Mouse (Mus musculus) kidney, embryonic 16.5 days (tissue): ENCODE measurements around the gene Gm20826. TPM values are rescaled to one million over a fixed set of nuclear protein-coding genes. Genes with fewer than 3 reads are reported as not detected.
"Not testable (repeated sequence)": the region's sequence is repeated elsewhere in the genome, so short reads cannot be mapped to it uniquely, and the experiment has no call there.

Experiments used
- ATAC-seq: fragments of 200-750 bp; cut with Nextera tagmentation; 2 replicates; pipeline ENCODE4 v1.8.0; 2017; ENCODE audit warnings: moderate TSS enrichment; ENCODE audit not compliant: low FRiP score, low TSS enrichment
- H3K27ac ChIP-seq: fragments of 300-500 bp; sonication (generic); 2 replicates; pipeline ENCODE4 v1.5.1; 2014; ENCODE audit warnings: low read length
- H3K27me3 ChIP-seq: fragments of 300-500 bp; sonication (generic); 2 replicates; pipeline ENCODE4 v1.6.1; 2014; ENCODE audit warnings: low read length, control low read depth, mixed read lengths; ENCODE audit not compliant: insufficient read depth
- H3K36me3 ChIP-seq: fragments of 300-500 bp; sonication (generic); 2 replicates; pipeline ENCODE4 v1.6.1; 2014; ENCODE audit warnings: low read length, control low read depth, mixed read lengths; ENCODE audit not compliant: insufficient read depth
- H3K4me1 ChIP-seq: fragments of 300-500 bp; sonication (generic); 2 replicates; pipeline ENCODE4 v1.6.1; 2014; ENCODE audit warnings: low read length, control low read depth, mixed read lengths; ENCODE audit not compliant: insufficient read depth
- H3K4me2 ChIP-seq: fragments of 300-500 bp; sonication (generic); replicated peaks from 2 replicates; pipeline ENCODE4 v1.6.1; 2014; ENCODE audit warnings: low read depth, low read length
- H3K4me3 ChIP-seq: fragments of 300-500 bp; sonication (generic); 2 replicates; pipeline ENCODE4 v1.5.1; 2014; ENCODE audit warnings: mild to moderate bottlenecking, low read length
- H3K9ac ChIP-seq: fragments of 300-500 bp; sonication (generic); replicated peaks from 2 replicates; pipeline ENCODE4 v1.6.1; 2014; ENCODE audit warnings: low read length
- H3K9me3 ChIP-seq: fragments of 300-500 bp; sonication (generic); 2 replicates; pipeline ENCODE4 v1.6.1; 2016; ENCODE audit warnings: low read length, control low read depth
- WGBS: fragments of 180-500 bp; shearing (Covaris S2); extraction: QIAGEN DNeasy Blood & Tissue Kit; methylation state at CpG from one replicate; pipeline ENCODE4 v1.1.7; 2014; 5-methylcytosine and 5-hydroxymethylcytosine counted together
- polyA plus RNA-seq: library from polyadenylated mRNA; unstranded; fragments of >200 nt; fragmentation: Nextera tagmentation; extraction: Ambion mirVana; gene quantifications from 2 replicates; pipeline ENCODE4 v1.2.1, GENCODE M21; 2015

The Gm20826 gene
- polyA plus RNA-seq, result not detected in 2 replicates

- not testable (repeated sequence) for H3K4me3 ChIP-seq, H3K4me1 ChIP-seq, H3K9ac ChIP-seq, H3K36me3 ChIP-seq, ATAC-seq, H3K4me2 ChIP-seq, H3K9me3 ChIP-seq, H3K27me3 ChIP-seq, H3K27ac ChIP-seq
- no CpG with 5 or more reads among the region's 3 CpGs for WGBS
Measured at GRCm38 (mm10) chrY:7638389-7638788, at the start of gene Gm20826. TSS of gene Gm20826 (minus strand) at chrY:7638489.

Other genes starting within 250 kb of the Gm20826 start
- gene Gm21788, start 233.5 kb downstream of the Gm20826 start, polyA plus RNA-seq, result not detected in 2 replicates
- gene Gm28576, start 84.5 kb upstream of the Gm20826 start, polyA plus RNA-seq, result not detected in 2 replicates